Mouse (Mus musculus): Measurements from ENCODE around the gene Prr15l.

Prr15l gene

GRCm38 (mm10) chr11:96950767-96951166, 22.9 kb downstream of the Prr15l start:
- no peak for DNase-seq

- DNase-seq, result no peak
Observed at GRCm38 (mm10) chr11:96952426-96952825, 24.5 kb downstream of the Prr15l start.

- no peak for DNase-seq
Observed at GRCm38 (mm10) chr11:96952896-96953295, 25.0 kb downstream of the Prr15l start.

- DNase-seq, result no peak
Observed at GRCm38 (mm10) chr11:96955094-96955493, 27.2 kb downstream of the Prr15l start.

GRCm38 (mm10) chr11:96956009-96956724, 28.3 kb downstream of the Prr15l start:
- DNase-seq, result peak in 1 of 2 experiments; percentile 63

- DNase-seq, result no peak
Observed at GRCm38 (mm10) chr11:96957061-96957805, 29.3 kb downstream of the Prr15l start.

GRCm38 (mm10) chr11:96963580-96963979, 35.7 kb downstream of the Prr15l start:
- DNase-seq, result peak; percentile 94 to 96

- no peak for DNase-seq
Observed at GRCm38 (mm10) chr11:96966172-96966571, 38.3 kb downstream of the Prr15l start.

- DNase-seq, result no peak
Observed at GRCm38 (mm10) chr11:96966914-96967543, 39.1 kb downstream of the Prr15l start.

- DNase-seq, result no peak
Observed at GRCm38 (mm10) chr11:96967544-96968269, 39.8 kb downstream of the Prr15l start.

- no peak for DNase-seq
Observed at GRCm38 (mm10) chr11:96968476-96968875, 40.6 kb downstream of the Prr15l start.

- DNase-seq, result peak in 1 of 2 experiments; percentile 51
Observed at GRCm38 (mm10) chr11:96969280-96969722, 41.4 kb downstream of the Prr15l start.

GRCm38 (mm10) chr11:96969746-96970145, 41.8 kb downstream of the Prr15l start:
- DNase-seq, result peak; percentile 78 to 84

GRCm38 (mm10) chr11:96970341-96970740, 42.4 kb downstream of the Prr15l start:
- DNase-seq, result no peak

- DNase-seq, result no peak
Observed at GRCm38 (mm10) chr11:96972906-96973305, 45.0 kb downstream of the Prr15l start.

- DNase-seq, result peak; percentile 52 to 77
Observed at GRCm38 (mm10) chr11:96973426-96973964, 45.6 kb downstream of the Prr15l start.

GRCm38 (mm10) chr11:96974813-96975212, 46.9 kb downstream of the Prr15l start:
- no peak for DNase-seq

- no peak for DNase-seq
Observed at GRCm38 (mm10) chr11:96975511-96976378, 47.8 kb downstream of the Prr15l start.

GRCm38 (mm10) chr11:96976379-96976687, 48.4 kb downstream of the Prr15l start:
- DNase-seq, result no peak

GRCm38 (mm10) chr11:96976911-96977591, 49.1 kb downstream of the Prr15l start:
- DNase-seq, result peak; percentile 87 to 92
